Mouse (Mus musculus) liver, adult 2 months (tissue): ENCODE results near the gene Ccdc30. TPM values are rescaled to one million over a fixed set of nuclear protein-coding genes. Genes with fewer than 3 reads are reported as not detected.
A peak's percentile ranks its signal among the peaks of the same experiment; 100 is the strongest.

Experiments
- DNase-seq: peaks from one replicate; pipeline ENCODE4 v3.0.0-alpha.2; 2011; ENCODE audit warnings: low read depth, low spot score; ENCODE audit errors: extremely low read depth
- H3K27ac ChIP-seq: fragments of 200-500 bp; replicated peaks from 2 replicates; pipeline ENCODE4 v1.5.1; 2012; ENCODE audit warnings: low read depth, mild to moderate bottlenecking, control low read depth, inconsistent platforms, low read length; ENCODE audit not compliant: insufficient read depth
- H3K27me3 ChIP-seq: fragments of 200-500 bp; 2 replicates; pipeline ENCODE4 v1.6.1; 2012; ENCODE audit warnings: mild to moderate bottlenecking, moderate library complexity, low read length, inconsistent platforms; ENCODE audit not compliant: control insufficient read depth, insufficient read depth
- H3K36me3 ChIP-seq: fragments of 200-500 bp; 2 replicates; pipeline ENCODE4 v1.6.1; 2012; ENCODE audit warnings: low read length, inconsistent platforms; ENCODE audit not compliant: control insufficient read depth, insufficient read depth
- H3K4me1 ChIP-seq: fragments of 200-500 bp; 2 replicates; pipeline ENCODE4 v1.6.1; 2011; ENCODE audit warnings: low read length; ENCODE audit not compliant: control insufficient read depth, insufficient read depth
- H3K4me3 ChIP-seq: fragments of 200-500 bp; 2 replicates; pipeline ENCODE4 v1.5.1; 2011; ENCODE audit warnings: low read depth, mild to moderate bottlenecking, control low read depth, low read length, moderate library complexity; ENCODE audit not compliant: insufficient read depth
- H3K79me2 ChIP-seq: fragments of 200-500 bp; 2 replicates; pipeline ENCODE4 v1.6.1; 2012; ENCODE audit warnings: inconsistent platforms, mild to moderate bottlenecking, low read length, moderate library complexity; ENCODE audit not compliant: control insufficient read depth, insufficient read depth
- H3K9ac ChIP-seq: fragments of 200-500 bp; 2 replicates; pipeline ENCODE4 v1.6.1; 2012; ENCODE audit warnings: low read depth, mild to moderate bottlenecking, control low read depth, inconsistent platforms, low read length
- CTCF ChIP-seq: fragments of 200-500 bp; IDR thresholded peaks from 2 replicates; pipeline ENCODE4 v1.5.1; 2011; ENCODE audit warnings: low read depth, low read length, control low read depth
- POLR2A ChIP-seq: fragments of 200-500 bp; IDR thresholded peaks from 2 replicates; pipeline ENCODE4 v1.6.1; 2011; ENCODE audit warnings: low read length, control low read depth; ENCODE audit not compliant: insufficient read depth; ENCODE audit errors: extremely low read depth
- WGBS: fragments of 180-500 bp; shearing (Covaris S2); methylation state at CpG from one replicate; pipeline ENCODE4 v1.1.7; 2018; 5-methylcytosine and 5-hydroxymethylcytosine counted together
- polyA plus RNA-seq: library from polyadenylated mRNA; depleted of rRNA; stranded (reverse); fragments of >200 nt; gene quantifications from 2 replicates; pipeline ENCODE4 v1.2.3, GENCODE M21; 2012
- total RNA-seq: library from RNA; depleted of rRNA; stranded (reverse); fragments of >200 nt; gene quantifications from 2 replicates; pipeline ENCODE4 v1.2.3, GENCODE M21; 2014

The Ccdc30 gene
- total and polyA plus RNA-seq, 2 experiments: 3.0 to 5.9 TPM

- Histone ChIP-seq H3K4me1 (no peaks in the 10 kb centered on the region), H3K36me3 (no peaks in the 10 kb centered on the region), H3K9ac (no peak overlapping the region), H3K4me3 (no peak overlapping the region), H3K27ac (no peak overlapping the region), H3K27me3 (no peaks in the 10 kb centered on the region), H3K79me2 (no peaks in the 10 kb centered on the region)
- peak; percentile 24 for DNase-seq
- 69% methylated on average over 5 of the region's 5 CpGs for WGBS
- TF ChIP-seq POLR2A (no peak), CTCF (0 out of 2 replicates have a peak, but pooled peaks have one; percentile 12)
Observed at GRCm38 (mm10) chr4:119460296-119460695, 45.0 kb upstream of the Ccdc30 start.

- Histone ChIP-seq H3K27me3 (no peaks in the 10 kb centered on the region), H3K36me3 (no peaks in the 10 kb centered on the region), H3K4me1 (no peaks in the 10 kb centered on the region), H3K27ac (no peak overlapping the region), H3K79me2 (no peaks in the 10 kb centered on the region), H3K4me3 (no peak overlapping the region), H3K9ac (no peak overlapping the region)
- no peak for DNase-seq
- WGBS: 46% methylated on average over 6 of the region's 6 CpGs
- TF ChIP-seq POLR2A (no peak), CTCF (no peak)
Observed at GRCm38 (mm10) chr4:119453533-119453932, 38.2 kb upstream of the Ccdc30 start.

- H3K79me2 ChIP-seq: no peaks in the 10 kb centered on the region
- no peaks in the 10 kb centered on the region for H3K36me3 ChIP-seq
- H3K9ac ChIP-seq: no peak overlapping the region
- no peak for DNase-seq
- no peaks in the 10 kb centered on the region for H3K27me3 ChIP-seq
- no peak for TF ChIP-seq POLR2A
- no peak for TF ChIP-seq CTCF
- no peak overlapping the region for H3K27ac ChIP-seq
- H3K4me3 ChIP-seq: no peak overlapping the region
- H3K4me1 ChIP-seq: no peaks in the 10 kb centered on the region
- WGBS: 76% methylated on average over 5 of the region's 5 CpGs
Observed at GRCm38 (mm10) chr4:119453128-119453527, 37.8 kb upstream of the Ccdc30 start.

- no peak overlapping the region for H3K9ac ChIP-seq
- H3K36me3 ChIP-seq: no peaks in the 10 kb centered on the region
- no peak overlapping the region for H3K4me3 ChIP-seq
- no peaks in the 10 kb centered on the region for H3K79me2 ChIP-seq
- no peaks in the 10 kb centered on the region for H3K4me1 ChIP-seq
- H3K27ac ChIP-seq: no peak overlapping the region
- DNase-seq: no peak
- H3K27me3 ChIP-seq: no peaks in the 10 kb centered on the region
- 83% methylated on average over 7 of the region's 7 CpGs for WGBS
- TF ChIP-seq POLR2A: no peak
Observed at GRCm38 (mm10) chr4:119450436-119450835, 35.1 kb upstream of the Ccdc30 start.

- TF ChIP-seq CTCF (no peak), POLR2A (no peak)
- Histone ChIP-seq H3K36me3 (no peaks in the 10 kb centered on the region), H3K27ac (no peak overlapping the region), H3K4me1 (no peaks in the 10 kb centered on the region), H3K4me3 (no peak overlapping the region), H3K27me3 (no peaks in the 10 kb centered on the region), H3K9ac (no peak overlapping the region), H3K79me2 (no peaks in the 10 kb centered on the region)
- WGBS: 50% methylated on average over 3 of the region's 3 CpGs
- no peak for DNase-seq
Observed at GRCm38 (mm10) chr4:119447786-119448185, 32.5 kb upstream of the Ccdc30 start.

GRCm38 (mm10) chr4:119447261-119447660, 31.9 kb upstream of the Ccdc30 start:
- no peak overlapping the region for H3K4me3 ChIP-seq
- WGBS: 92% methylated on average over 6 of the region's 6 CpGs
- H3K27me3 ChIP-seq: no peaks in the 10 kb centered on the region
- H3K79me2 ChIP-seq: no peaks in the 10 kb centered on the region
- no peak overlapping the region for H3K9ac ChIP-seq
- no peak for DNase-seq
- H3K36me3 ChIP-seq: no peaks in the 10 kb centered on the region
- no peaks in the 10 kb centered on the region for H3K4me1 ChIP-seq
- H3K27ac ChIP-seq: no peak overlapping the region
- TF ChIP-seq POLR2A: no peak
- TF ChIP-seq CTCF: no peak
